8 mouse cellular contexts compared by ENCODE assay signal in the genomic region with DNA sequence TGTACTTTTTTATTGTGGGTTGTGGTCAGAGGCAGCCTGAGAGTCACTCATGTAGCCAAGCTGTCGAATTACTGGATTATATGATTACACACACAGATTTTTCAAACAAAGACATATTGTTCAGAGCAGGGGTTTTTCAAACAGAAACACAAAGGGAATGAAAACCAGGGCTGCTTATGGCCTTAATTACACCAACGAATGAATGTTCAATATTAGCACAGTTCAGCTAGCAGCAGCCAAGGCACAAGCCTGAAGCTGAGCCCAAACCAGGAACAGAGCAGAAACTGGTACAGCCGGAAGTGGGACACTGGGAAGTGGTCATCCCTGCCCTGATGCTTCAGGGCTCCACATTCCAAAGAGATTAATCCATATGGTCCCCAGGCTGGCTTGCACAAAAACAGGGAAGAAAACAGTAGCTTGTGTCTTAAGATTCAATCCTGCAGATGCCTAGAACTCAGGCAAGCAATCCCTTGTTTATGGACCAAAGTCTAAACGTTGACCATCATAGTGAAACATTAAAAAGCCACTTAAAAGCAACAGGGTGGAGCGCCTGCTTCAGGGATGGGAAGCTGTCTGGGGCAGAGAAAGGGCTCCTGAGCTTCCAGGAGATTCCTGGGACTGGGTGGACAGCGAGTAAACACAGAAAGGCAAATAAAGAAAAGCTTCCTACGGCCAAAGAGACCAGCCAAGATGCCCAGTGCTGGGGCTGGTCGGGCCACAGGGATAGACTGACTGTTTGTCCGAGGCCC. TPM values are rescaled to one million over a fixed set of nuclear protein-coding genes. Genes with fewer than 3 reads are reported as not detected.
A peak's percentile ranks its signal among the peaks of the same experiment; 100 is the strongest.
DNase-seq lines count a peak whose midpoint lies in the region; ATAC-seq and TF ChIP-seq lines count a peak whose summit lies in the region.

No protein-coding gene starts in this region.

- peak overlapping the region; percentile 62 for H3K9ac ChIP-seq in forebrain, embryonic 11.5 days (ENCODE audit: low read length)
- H3K9ac ChIP-seq in kidney, embryonic 15.5 days: peak overlapping the region; percentile 77
- H3K9ac ChIP-seq in midbrain, postnatal 0 days (replicated peaks; ENCODE audit: low read length, poor library complexity, severe bottlenecking): peak overlapping the region; percentile 78

- TF ChIP-seq CTCF in cerebellum, adult 2 months (IDR thresholded peaks at IDR 0.05; ENCODE audit: borderline replicate concordance, insufficient read depth, low read depth, low read length): no peak
- no peak for TF ChIP-seq CTCF in midbrain, postnatal 0 days (IDR thresholded peaks at IDR 0.05)

- no peaks in the 10 kb centered on the region for H3K27me3 ChIP-seq in cerebellum, adult 2 months (ENCODE audit: control insufficient read depth, insufficient read depth, low read length)
- H3K27me3 ChIP-seq in forebrain, embryonic 11.5 days (ENCODE audit: control insufficient read depth, insufficient read depth, low read length): no peaks in the 10 kb centered on the region
- no peaks in the 10 kb centered on the region for H3K27me3 ChIP-seq in kidney, embryonic 15.5 days
- no peaks in the 10 kb centered on the region for H3K27me3 ChIP-seq in midbrain, postnatal 0 days (ENCODE audit: insufficient read depth, low read length)

- H3K27ac ChIP-seq in cerebellum, adult 2 months (ENCODE audit: insufficient read depth, low read length): no peak overlapping the region; the same call in 1 of the 2 replicates
- H3K27ac ChIP-seq in forebrain, embryonic 11.5 days (ENCODE audit: low read depth, low read length): no peak overlapping the region
- H3K27ac ChIP-seq in kidney, embryonic 15.5 days: peak overlapping the region; percentile 87
- H3K27ac ChIP-seq in midbrain, postnatal 0 days (ENCODE audit: low read depth, low read length): peak overlapping the region; percentile 75; the same call in 1 of the 2 replicates

- H3K4me3 ChIP-seq in cerebellum, adult 2 months (replicated peaks; ENCODE audit: insufficient read depth, low read depth, low read length): peak overlapping the region; percentile 76
- H3K4me3 ChIP-seq in forebrain, embryonic 11.5 days (ENCODE audit: low read depth, low read length): peak overlapping the region; percentile 63
- peak overlapping the region; percentile 76 for H3K4me3 ChIP-seq in kidney, embryonic 15.5 days (replicated peaks)
- peak overlapping the region; percentile 78 for H3K4me3 ChIP-seq in midbrain, postnatal 0 days (ENCODE audit: low read depth, low read length)

- no peaks in the 10 kb centered on the region for H3K36me3 ChIP-seq in forebrain, embryonic 11.5 days (ENCODE audit: control insufficient read depth, insufficient read depth, low read length)
- no peaks in the 10 kb centered on the region for H3K36me3 ChIP-seq in kidney, embryonic 15.5 days
- H3K36me3 ChIP-seq in midbrain, postnatal 0 days (ENCODE audit: insufficient read depth, low read length): no peaks in the 10 kb centered on the region

- TF ChIP-seq POLR2A in cerebellum, adult 2 months (IDR thresholded peaks at IDR 0.05; ENCODE audit: borderline replicate concordance, insufficient read depth, low read length): no peak

- no peak for DNase-seq in cerebellum, adult 2 months
- DNase-seq in cerebellum, adult 9-11 months: no peak
- DNase-seq in 3134 (ENCODE audit: extremely low read depth, insufficient read length, low spot score): peak; percentile 49
- DNase-seq in forebrain, embryonic 11.5 days (ENCODE audit: low spot score): no peak
- DNase-seq in midbrain, postnatal 0 days (ENCODE audit: low spot score): no peak
- DNase-seq in urinary bladder, adult 2 months (ENCODE audit: low spot score): no peak
- no peak for DNase-seq in layer of hippocampus, adult 18-20 months (ENCODE audit: low spot score in 2 of 2)

- peak overlapping the region; percentile 90 for H3K4me2 ChIP-seq in forebrain, embryonic 11.5 days (ENCODE audit: low read depth, low read length, severe bottlenecking)
- H3K4me2 ChIP-seq in kidney, embryonic 15.5 days: peak overlapping the region; percentile 81
- H3K4me2 ChIP-seq in midbrain, postnatal 0 days (ENCODE audit: low read depth, low read length, poor library complexity, severe bottlenecking): peak overlapping the region; percentile 87

- no peaks in the 10 kb centered on the region for H3K9me3 ChIP-seq in forebrain, embryonic 11.5 days (ENCODE audit: control insufficient read depth, low read length)
- no peaks in the 10 kb centered on the region for H3K9me3 ChIP-seq in kidney, embryonic 15.5 days (replicated peaks)
- H3K9me3 ChIP-seq in midbrain, postnatal 0 days (ENCODE audit: low read length): no peaks in the 10 kb centered on the region

- 18% methylated on average over 9 of the region's 9 CpGs for WGBS in cerebellum, adult 2 months
- 10% methylated on average over 9 of the region's 9 CpGs for WGBS in forebrain, embryonic 11.5 days
- 14% methylated on average over 9 of the region's 9 CpGs for WGBS in kidney, embryonic 15.5 days
- WGBS in midbrain, postnatal 0 days: 11% methylated on average over 9 of the region's 9 CpGs

- no peak for ATAC-seq in forebrain, embryonic 11.5 days (replicated peaks; ENCODE audit: low FRiP score)
- 0 out of 2 replicates have a peak, but pooled peaks have one; percentile 0 for ATAC-seq in kidney, embryonic 15.5 days (replicated peaks; ENCODE audit: low FRiP score)
- no peak for ATAC-seq in midbrain, postnatal 0 days (ENCODE audit: low FRiP score)

- H3K4me1 ChIP-seq in cerebellum, adult 2 months (ENCODE audit: control insufficient read depth, insufficient read depth, low read length): peaks cover 5% of the 10 kb centered on the region; the same call in 1 of the 2 replicates
- H3K4me1 ChIP-seq in forebrain, embryonic 11.5 days (replicated peaks; ENCODE audit: control insufficient read depth, insufficient read depth, low read length): peaks cover 7% of the 10 kb centered on the region
- peaks cover 28% of the 10 kb centered on the region for H3K4me1 ChIP-seq in kidney, embryonic 15.5 days
- peaks cover 6% of the 10 kb centered on the region for H3K4me1 ChIP-seq in midbrain, postnatal 0 days (ENCODE audit: insufficient read depth, low read length)

RNA-seq across cellular contexts. Expression of a gene that starts 1.5 kb away (rescaled TPM):
- polyA plus RNA-seq in cerebellum, adult 2 months (2012; rRNA removed): 20.4 and 23.1 TPM in 2 replicates
- polyA plus RNA-seq in forebrain, embryonic 11.5 days (2014; fragmentation: Nextera tagmentation; extraction: Ambion mirVana): 11.1 and 14.7 TPM in 2 replicates
- polyA plus RNA-seq in kidney, embryonic 15.5 days (2015; fragmentation: Nextera tagmentation; extraction: Ambion mirVana): 35.0 and 35.5 TPM in 2 replicates
- total RNA-seq in midbrain, postnatal 0 days (2014; rRNA removed): 12.7 and 14.9 TPM in 2 replicates
- 17.1 and 18.3 TPM in 2 replicates for polyA plus RNA-seq in midbrain, postnatal 0 days (2015; fragmentation: Nextera tagmentation; extraction: Ambion mirVana)
- 44.9 and 49.1 TPM in 2 replicates for polyA plus RNA-seq in urinary bladder, adult 2 months (2012; rRNA removed)
- total RNA-seq in layer of hippocampus, adult 18-20 months (2021): 10 to 100 TPM; 21.1 to 21.6 TPM

RNA-seq across cellular contexts. Expression of a gene that starts 39.0 kb away (rescaled TPM):
- polyA plus RNA-seq in cerebellum, adult 2 months (2012; rRNA removed): 421 and 429 TPM in 2 replicates
- polyA plus RNA-seq in forebrain, embryonic 11.5 days (2014; fragmentation: Nextera tagmentation; extraction: Ambion mirVana): 362 and 367 TPM in 2 replicates
- 354 and 359 TPM in 2 replicates for polyA plus RNA-seq in kidney, embryonic 15.5 days (2015; fragmentation: Nextera tagmentation; extraction: Ambion mirVana)
- 231 and 289 TPM in 2 replicates for total RNA-seq in midbrain, postnatal 0 days (2014; rRNA removed)
- 467 and 473 TPM in 2 replicates for polyA plus RNA-seq in midbrain, postnatal 0 days (2015; fragmentation: Nextera tagmentation; extraction: Ambion mirVana)
- polyA plus RNA-seq in urinary bladder, adult 2 months (2012; rRNA removed): 176 and 189 TPM in 2 replicates
- total RNA-seq in layer of hippocampus, adult 18-20 months (2021): 100 to 1,000 TPM; 567 to 586 TPM

Comparison
In these comparisons a context has a peak if more than half of its experiments do, and no peak if none do; other contexts are left out.
1. H3K27ac ChIP-seq: peak in kidney, embryonic 15.5 days (single experiment) and midbrain, postnatal 0 days (single experiment); none in cerebellum, adult 2 months (single experiment) and forebrain, embryonic 11.5 days (single experiment).
2. Peak in every context shown above with its lines, with median percentiles within 50 percentile points of each other: H3K4me3 ChIP-seq, H3K4me2 ChIP-seq and H3K9ac ChIP-seq.